Mouse (Mus musculus): ENCODE results near the gene Arhgap23. TPM values are rescaled to one million over a fixed set of nuclear protein-coding genes. Genes with fewer than 3 reads are reported as not detected.
A peak's percentile ranks its signal among the peaks of the same experiment; 100 is the strongest.

Gene Arhgap23
- polyA plus RNA-seq, 1 experiment from 2014 or later = 12.5 TPM

DNA sequence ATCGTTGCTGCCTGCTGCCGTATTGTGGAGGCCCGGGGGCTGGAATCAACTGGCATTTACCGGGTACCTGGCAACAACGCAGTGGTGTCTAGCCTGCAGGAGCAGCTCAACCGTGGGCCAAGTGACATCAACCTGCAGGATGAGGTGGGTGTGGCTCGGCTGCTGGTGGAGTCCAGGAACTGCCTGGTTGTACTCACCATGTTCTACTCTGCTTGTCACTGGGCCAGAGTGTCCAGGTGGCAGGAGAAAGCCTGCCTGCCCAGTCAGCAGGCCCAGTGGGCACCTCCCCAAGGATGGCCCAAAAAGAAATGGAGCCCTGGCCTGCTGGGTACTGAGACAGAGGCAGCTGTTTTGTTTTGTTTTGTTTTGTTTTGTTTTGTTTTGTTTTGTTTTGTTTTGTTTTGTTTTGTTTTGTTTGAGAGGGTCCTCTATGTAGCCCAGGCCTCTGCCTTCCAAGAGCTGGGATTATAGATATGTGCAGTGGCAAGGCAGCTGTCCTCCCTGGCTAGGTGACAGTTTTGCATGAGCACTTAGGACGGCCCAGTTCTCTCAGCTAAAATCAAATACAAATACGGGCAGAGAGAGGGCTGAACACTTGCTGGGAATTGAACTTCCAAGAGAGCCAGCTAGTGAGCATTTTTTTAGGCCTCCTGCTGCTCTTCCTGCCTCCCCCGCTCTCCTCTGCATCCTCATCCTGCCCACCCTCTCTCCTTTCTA lies 51.3 kb downstream of the Arhgap23 start:
- WGBS = 82% methylated on average over 10 of the region's 10 CpGs
- no peaks in the 10 kb centered on the region for H3K9me3 ChIP-seq (replicated peaks)
- no peak overlapping the region for H3K27ac ChIP-seq (ENCODE audit: poor library complexity, severe bottlenecking)
- peaks cover 8% of the 10 kb centered on the region; the same call in 1 of the 2 replicates for H3K4me1 ChIP-seq (replicated peaks)
- H3K4me2 ChIP-seq = no peak overlapping the region
- no peak overlapping the region for H3K4me3 ChIP-seq
- no peak for ATAC-seq (ENCODE audit: insufficient number of reproducible peaks, low FRiP score)
- H3K27me3 ChIP-seq (replicated peaks) = no peaks in the 10 kb centered on the region
- H3K36me3 ChIP-seq = peaks cover 98% of the 10 kb centered on the region
- 0 out of 2 replicates have a peak overlapping the region, but pooled peaks have one; percentile 8 for H3K9ac ChIP-seq

DNA sequence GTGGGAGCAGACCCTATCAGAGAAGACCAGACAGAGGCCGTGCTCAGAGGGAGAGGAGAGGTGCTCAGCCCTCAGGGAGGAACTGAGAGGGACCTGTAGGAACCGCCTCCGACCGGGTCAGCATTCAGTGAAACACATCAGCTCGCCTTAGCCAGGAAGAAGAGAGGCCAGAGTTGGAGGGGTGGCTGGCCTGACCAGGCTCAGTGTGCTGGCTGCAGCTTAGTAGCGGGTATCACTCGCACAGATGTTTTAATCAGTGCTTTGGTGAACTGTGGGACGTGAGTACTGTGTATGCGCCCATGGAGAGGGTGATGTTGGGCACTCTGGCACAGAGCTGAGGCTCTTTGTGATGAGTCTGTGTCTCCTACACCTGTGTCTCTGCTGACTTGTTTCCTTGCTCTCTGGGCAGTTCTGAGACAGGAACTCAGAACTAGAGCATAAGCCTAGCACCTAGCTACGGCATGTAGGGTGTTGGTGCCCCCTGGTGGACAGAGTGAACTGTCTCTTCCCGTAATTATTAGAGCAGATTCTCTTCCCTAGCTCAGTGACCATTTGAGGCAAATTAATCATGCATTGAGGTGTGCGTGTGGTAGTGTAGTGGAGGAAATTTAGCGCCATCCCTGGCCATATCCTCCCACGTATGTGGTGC lies 53.4 kb downstream of the Arhgap23 start:
- Histone ChIP-seq H3K27me3 (replicated peaks) (no peaks in the 10 kb centered on the region), H3K27ac (ENCODE audit: poor library complexity, severe bottlenecking) (no peak overlapping the region), H3K4me2 (no peak overlapping the region), H3K9ac (no peak overlapping the region), H3K4me1 (replicated peaks) (peaks cover 8% of the 10 kb centered on the region; the same call in 1 of the 2 replicates), H3K9me3 (replicated peaks) (no peaks in the 10 kb centered on the region), H3K4me3 (no peak overlapping the region), H3K36me3 (peaks cover 97% of the 10 kb centered on the region)
- 53% methylated on average over 14 of the region's 14 CpGs for WGBS
- ATAC-seq (ENCODE audit: insufficient number of reproducible peaks, low FRiP score) = peak; percentile 42; the same call in 1 of the 2 replicates

DNA sequence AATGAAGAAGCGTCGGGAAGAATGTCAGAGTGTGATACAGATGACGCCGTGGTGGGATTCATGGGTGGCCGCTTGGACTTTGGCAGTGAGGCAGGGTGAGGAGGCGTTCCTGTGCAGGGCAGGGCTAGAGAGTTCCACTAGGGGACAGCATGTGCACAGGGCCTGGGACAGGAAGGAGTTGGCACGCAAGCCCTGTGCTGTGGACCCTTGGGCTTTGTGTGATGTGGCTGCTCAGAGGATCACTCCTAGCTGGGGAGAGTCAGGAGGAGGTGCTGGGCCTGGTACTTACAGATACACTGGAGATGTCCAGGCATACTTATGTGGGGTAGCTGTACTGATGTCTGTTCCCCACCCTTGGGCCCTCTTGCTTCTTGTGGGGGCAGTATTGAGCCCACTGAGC lies 54.5 kb downstream of the Arhgap23 start:
- Histone ChIP-seq H3K4me1 (replicated peaks) (peaks cover 8% of the 10 kb centered on the region; the same call in 1 of the 2 replicates), H3K4me3 (no peak overlapping the region), H3K27ac (ENCODE audit: poor library complexity, severe bottlenecking) (no peak overlapping the region), H3K36me3 (peaks cover 97% of the 10 kb centered on the region), H3K27me3 (replicated peaks) (no peaks in the 10 kb centered on the region), H3K9me3 (replicated peaks) (no peaks in the 10 kb centered on the region), H3K9ac (no peak overlapping the region), H3K4me2 (no peak overlapping the region)
- 92% methylated on average over 7 of the region's 7 CpGs for WGBS
- no peak for ATAC-seq (ENCODE audit: insufficient number of reproducible peaks, low FRiP score)

- no peaks in the 10 kb centered on the region for H3K9me3 ChIP-seq (replicated peaks)
- H3K4me1 ChIP-seq (replicated peaks) = peaks cover 8% of the 10 kb centered on the region; the same call in 1 of the 2 replicates
- H3K9ac ChIP-seq = no peak overlapping the region
- WGBS = 90% methylated on average over 6 of the region's 6 CpGs
- no peak overlapping the region for H3K4me2 ChIP-seq
- ATAC-seq (ENCODE audit: insufficient number of reproducible peaks, low FRiP score) = no peak
- no peak overlapping the region for H3K27ac ChIP-seq (ENCODE audit: poor library complexity, severe bottlenecking)
- peaks cover 97% of the 10 kb centered on the region for H3K36me3 ChIP-seq
- H3K4me3 ChIP-seq = no peak overlapping the region
- no peaks in the 10 kb centered on the region for H3K27me3 ChIP-seq (replicated peaks)
Observed at GRCm38 (mm10) chr11:97471276-97471675, 55.9 kb downstream of the Arhgap23 start.

DNA sequence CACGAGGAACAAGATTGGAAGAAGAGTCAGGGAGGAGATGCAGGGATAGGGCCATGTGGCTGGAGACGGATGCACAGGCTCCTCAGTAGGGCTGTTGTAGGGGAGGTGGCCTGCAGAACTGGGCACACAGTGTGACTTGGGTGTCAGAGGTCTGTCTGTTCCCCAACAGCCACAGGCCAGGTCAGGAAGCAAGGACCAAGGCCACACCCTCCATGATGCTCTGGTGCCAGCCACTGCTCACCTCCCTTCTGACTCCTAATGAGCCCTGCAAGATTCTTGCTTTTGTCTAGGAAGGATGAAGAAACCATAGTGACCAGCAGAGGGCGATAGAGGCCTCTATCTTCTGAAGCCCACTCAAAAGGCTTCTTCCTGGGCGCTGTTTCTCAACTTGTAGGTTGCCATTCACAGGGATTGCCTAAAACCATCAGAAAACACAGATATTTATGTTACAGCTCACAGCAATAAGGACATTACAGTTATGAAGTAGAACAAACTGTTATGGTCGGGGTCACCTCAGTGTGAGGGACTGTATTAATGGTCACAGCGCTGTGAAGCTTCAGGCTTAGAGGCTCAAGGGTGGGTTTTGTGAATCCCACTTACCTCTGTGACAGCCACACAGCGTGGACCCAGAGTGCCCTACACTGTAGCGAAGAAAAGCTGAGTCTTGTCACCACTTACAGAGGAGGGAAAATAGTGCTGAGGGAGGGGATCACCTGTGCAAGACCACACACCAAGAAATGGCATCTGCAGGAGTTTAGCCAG lies 61.2 kb downstream of the Arhgap23 start:
- Histone ChIP-seq H3K27ac (ENCODE audit: poor library complexity, severe bottlenecking) (no peak overlapping the region), H3K9ac (no peak overlapping the region), H3K4me3 (no peak overlapping the region), H3K9me3 (replicated peaks) (no peaks in the 10 kb centered on the region), H3K4me1 (replicated peaks) (no peaks in the 10 kb centered on the region), H3K36me3 (peaks cover 99% of the 10 kb centered on the region), H3K27me3 (replicated peaks) (no peaks in the 10 kb centered on the region), H3K4me2 (no peak overlapping the region)
- WGBS = 74% methylated on average over 8 of the region's 8 CpGs
- 0 out of 2 replicates have a peak, but pooled peaks have one; percentile 27 for ATAC-seq (ENCODE audit: insufficient number of reproducible peaks, low FRiP score)

GRCm38 (mm10) chr11:97477431-97477830 lies 62.1 kb downstream of the Arhgap23 start:
- 77% methylated on average over 7 of the region's 7 CpGs for WGBS
- H3K27me3 ChIP-seq (replicated peaks) = no peaks in the 10 kb centered on the region
- no peak overlapping the region for H3K27ac ChIP-seq (ENCODE audit: poor library complexity, severe bottlenecking)
- no peak for ATAC-seq (ENCODE audit: insufficient number of reproducible peaks, low FRiP score)
- no peak overlapping the region for H3K4me2 ChIP-seq
- H3K9me3 ChIP-seq (replicated peaks) = no peaks in the 10 kb centered on the region
- 0 out of 2 replicates have a peak, but pooled peaks cover 7% of the 10 kb centered on the region for H3K4me1 ChIP-seq (replicated peaks)
- 0 out of 2 replicates have a peak overlapping the region, but pooled peaks have one; percentile 16 for H3K9ac ChIP-seq
- peaks cover 99% of the 10 kb centered on the region for H3K36me3 ChIP-seq
- no peak overlapping the region for H3K4me3 ChIP-seq

GRCm38 (mm10) chr11:97478345-97478744 lies 63.0 kb downstream of the Arhgap23 start:
- no peaks in the 10 kb centered on the region for H3K9me3 ChIP-seq (replicated peaks)
- no peak overlapping the region for H3K27ac ChIP-seq (ENCODE audit: poor library complexity, severe bottlenecking)
- H3K9ac ChIP-seq = no peak overlapping the region
- WGBS = 90% methylated on average over 6 of the region's 6 CpGs
- no peak overlapping the region for H3K4me2 ChIP-seq
- no peak for ATAC-seq (ENCODE audit: insufficient number of reproducible peaks, low FRiP score)
- peaks cover 99% of the 10 kb centered on the region for H3K36me3 ChIP-seq
- H3K4me3 ChIP-seq = no peak overlapping the region
- H3K4me1 ChIP-seq (replicated peaks) = 0 out of 2 replicates have a peak, but pooled peaks cover 7% of the 10 kb centered on the region
- H3K27me3 ChIP-seq (replicated peaks) = no peaks in the 10 kb centered on the region

GRCm38 (mm10) chr11:97479085-97479484 lies 63.8 kb downstream of the Arhgap23 start:
- peaks cover 94% of the 10 kb centered on the region for H3K36me3 ChIP-seq
- no peak overlapping the region for H3K27ac ChIP-seq (ENCODE audit: poor library complexity, severe bottlenecking)
- ATAC-seq (ENCODE audit: insufficient number of reproducible peaks, low FRiP score) = no peak
- H3K27me3 ChIP-seq (replicated peaks) = no peaks in the 10 kb centered on the region
- H3K4me3 ChIP-seq = no peak overlapping the region
- H3K4me1 ChIP-seq (replicated peaks) = 0 out of 2 replicates have a peak, but pooled peaks cover 7% of the 10 kb centered on the region
- no peak overlapping the region for H3K9ac ChIP-seq
- H3K9me3 ChIP-seq (replicated peaks) = no peaks in the 10 kb centered on the region
- no peak overlapping the region for H3K4me2 ChIP-seq
- WGBS = 92% methylated on average over 10 of the region's 10 CpGs

DNA sequence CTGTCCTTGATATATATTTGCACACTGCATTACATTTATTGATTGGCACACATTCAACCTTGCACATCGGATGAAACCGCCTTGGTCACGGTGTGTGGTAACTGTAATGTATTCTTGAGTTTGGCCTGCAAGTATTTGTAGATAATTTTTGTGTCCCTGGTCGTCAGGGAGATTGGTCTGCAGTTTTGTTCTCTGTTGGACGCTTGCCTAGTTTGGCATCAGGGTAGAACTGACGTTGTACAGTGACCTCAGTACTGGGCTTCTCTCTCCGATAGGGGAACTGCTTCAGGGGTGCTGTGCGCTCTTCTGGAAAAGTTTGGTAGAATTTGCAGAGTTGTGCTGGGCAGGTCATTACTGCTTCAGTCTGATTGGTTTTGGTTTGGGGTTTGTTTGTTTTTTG lies 64.5 kb downstream of the Arhgap23 start:
- Histone ChIP-seq H3K27me3 (replicated peaks) (no peaks in the 10 kb centered on the region), H3K27ac (ENCODE audit: poor library complexity, severe bottlenecking) (no peak overlapping the region), H3K4me1 (replicated peaks) (0 out of 2 replicates have a peak, but pooled peaks cover 7% of the 10 kb centered on the region), H3K4me3 (no peak overlapping the region), H3K36me3 (peaks cover 94% of the 10 kb centered on the region), H3K9ac (no peak overlapping the region), H3K4me2 (no peak overlapping the region), H3K9me3 (replicated peaks) (no peaks in the 10 kb centered on the region)
- 75% methylated on average over 8 of the region's 8 CpGs for WGBS
- no peak for ATAC-seq (ENCODE audit: insufficient number of reproducible peaks, low FRiP score)

DNA sequence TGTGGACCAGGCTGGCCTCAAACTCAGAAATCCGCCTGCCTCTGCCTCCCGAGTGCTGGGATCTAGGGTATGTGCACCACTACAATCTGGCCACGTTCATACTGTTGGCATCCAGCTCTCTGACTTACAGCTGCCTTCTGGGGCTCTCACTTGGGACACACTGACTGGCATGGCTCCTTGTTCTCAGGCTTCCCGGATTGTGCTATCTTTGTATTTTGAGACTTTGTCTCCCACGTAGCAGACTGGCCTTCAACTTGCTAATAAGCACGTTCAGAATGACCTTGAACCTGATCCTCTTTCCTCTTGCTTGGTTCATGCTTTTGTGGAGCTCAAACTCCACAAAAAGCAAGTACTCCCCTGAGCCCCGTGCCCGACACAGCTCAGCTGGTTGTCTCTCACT lies 70.3 kb downstream of the Arhgap23 start:
- Histone ChIP-seq H3K4me1 (replicated peaks) (peaks cover 15% of the 10 kb centered on the region; the same call in 1 of the 2 replicates), H3K4me2 (no peak overlapping the region), H3K4me3 (no peak overlapping the region), H3K9me3 (replicated peaks) (no peaks in the 10 kb centered on the region), H3K9ac (no peak overlapping the region), H3K36me3 (peaks cover 88% of the 10 kb centered on the region), H3K27ac (ENCODE audit: poor library complexity, severe bottlenecking) (peak overlapping the region; percentile 32; the same call in 1 of the 2 replicates), H3K27me3 (replicated peaks) (no peaks in the 10 kb centered on the region)
- 75% methylated on average over 8 of the region's 8 CpGs for WGBS
- ATAC-seq (ENCODE audit: insufficient number of reproducible peaks, low FRiP score) = no peak

DNA sequence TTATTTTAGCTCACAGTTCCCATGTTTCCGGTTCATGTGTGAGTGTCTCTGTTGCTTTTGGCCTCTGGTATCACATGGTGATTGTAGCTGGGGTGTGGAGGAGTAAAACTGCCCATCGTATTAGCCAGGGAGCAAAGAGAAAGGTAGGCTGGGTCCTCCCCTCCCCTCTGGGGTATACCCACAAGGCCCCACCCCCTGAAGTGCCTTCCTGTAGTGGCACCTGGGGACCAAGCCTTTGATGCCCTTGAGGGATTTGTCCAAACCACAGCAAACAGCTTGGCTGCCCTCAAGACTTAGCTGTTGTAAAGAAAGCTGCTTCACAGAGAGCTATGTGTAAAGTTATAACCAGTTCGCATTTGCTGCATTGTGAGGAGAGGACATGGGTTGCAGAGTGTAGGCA lies 72.3 kb downstream of the Arhgap23 start:
- WGBS = 74% methylated on average over 3 of the region's 3 CpGs
- no peak for ATAC-seq (ENCODE audit: insufficient number of reproducible peaks, low FRiP score)

More for the DNA sequence above, 72.3 kb downstream of the Arhgap23 start:
- Histone ChIP-seq H3K9ac (no peak overlapping the region), H3K4me1 (replicated peaks) (peaks cover 7% of the 10 kb centered on the region; the same call in 1 of the 2 replicates), H3K9me3 (replicated peaks) (no peaks in the 10 kb centered on the region), H3K27ac (ENCODE audit: poor library complexity, severe bottlenecking) (no peak overlapping the region), H3K4me3 (no peak overlapping the region), H3K36me3 (peaks cover 88% of the 10 kb centered on the region), H3K4me2 (no peak overlapping the region), H3K27me3 (replicated peaks) (no peaks in the 10 kb centered on the region)
